10 mouse cellular contexts compared by ENCODE assay signal in the genomic region with DNA sequence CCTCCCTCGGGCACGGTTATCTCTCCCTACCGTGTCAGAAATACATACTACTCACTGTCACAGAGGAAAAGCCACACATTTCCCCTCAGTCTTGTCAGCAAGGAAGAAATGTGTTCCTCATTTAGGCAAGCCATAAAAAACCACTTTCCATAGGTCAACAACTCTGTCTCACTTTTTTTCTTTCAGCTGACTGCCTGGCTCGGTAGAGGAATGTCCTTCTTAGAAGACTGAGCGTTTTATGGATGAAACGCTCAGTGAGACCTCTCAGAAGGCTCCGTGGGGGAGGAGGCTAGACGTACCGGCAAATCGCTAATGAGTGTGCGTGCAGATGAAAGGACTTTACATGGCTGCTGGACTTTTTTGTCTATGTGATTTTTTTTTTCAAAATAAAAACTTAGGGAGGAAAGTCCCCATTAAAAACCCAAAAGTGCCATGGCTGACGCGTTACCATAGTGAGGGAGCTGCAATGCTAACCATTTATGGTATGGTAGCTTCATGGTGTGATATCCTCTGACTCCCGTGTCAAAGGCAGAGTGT.
A peak's percentile ranks its signal among the peaks of the same experiment; 100 is the strongest.
DNase-seq lines count a peak whose midpoint lies in the region; ATAC-seq and TF ChIP-seq lines count a peak whose summit lies in the region.
"Had no signal": no experiment of that assay in that cellular context is flagged by ENCODE, and none has a peak within 500 bp of the region (broad histone marks: within the 10 kb centered on the region; RNA-seq: fewer than 3 reads in every experiment).

No protein-coding gene starts in this region.

- H3K9ac ChIP-seq in kidney, embryonic 15.5 days: no peak overlapping the region
- H3K9ac ChIP-seq: liver, embryonic 14.5 days had no signal

- peak overlapping the region; percentile 49 for H3K27ac ChIP-seq in kidney, embryonic 15.5 days
- H3K27ac ChIP-seq: liver, embryonic 14.5 days had no signal

- H3K27me3 ChIP-seq in kidney, embryonic 15.5 days: no peaks in the 10 kb centered on the region
- no peaks in the 10 kb centered on the region for H3K27me3 ChIP-seq in myocyte (ENCODE audit: control insufficient read depth, insufficient read depth, insufficient read length)

- DNase-seq in embryo, embryonic 10 days (ENCODE audit: low spot score): peak; percentile 58
- no peak for DNase-seq in embryo, embryonic 9.5 days (ENCODE audit: extremely low spot score)
- DNase-seq in kidney, postnatal 36 days: no peak
- peak; percentile 49 for DNase-seq in embryo, embryonic 11.5 days (ENCODE audit: low read depth, low spot score)
- DNase-seq in frontal cortex, postnatal 14 days (ENCODE audit: low spot score in 2 of 2): no peak
- no peak for DNase-seq in spleen, postnatal 36 days (ENCODE audit: low spot score in 2 of 2)
- DNase-seq: cerebellum, adult 18-20 months had no signal

- peaks cover 45% of the 10 kb centered on the region for H3K4me1 ChIP-seq in kidney, embryonic 15.5 days

- no peaks in the 10 kb centered on the region for H3K9me3 ChIP-seq in kidney, embryonic 15.5 days (replicated peaks)

- ATAC-seq in kidney, embryonic 15.5 days (replicated peaks; ENCODE audit: low FRiP score): peak; percentile 75

- no peak overlapping the region for H3ac ChIP-seq in myocyte (ENCODE audit: control insufficient read depth, insufficient read length)

- no peak for TF ChIP-seq POLR2A in myocyte (IDR thresholded peaks at IDR 0.05; ENCODE audit: insufficient read length, low read depth)

- H3K79me2 ChIP-seq in myocyte (ENCODE audit: control insufficient read depth, insufficient read depth): peaks cover 57% of the 10 kb centered on the region

- WGBS in kidney, embryonic 15.5 days: 14% methylated on average over 14 of the region's 14 CpGs

- no peak overlapping the region for H3K4me3 ChIP-seq in kidney, embryonic 15.5 days (replicated peaks)
- no peak overlapping the region for H3K4me3 ChIP-seq in myocyte

- H3K36me3 ChIP-seq in kidney, embryonic 15.5 days: no peaks in the 10 kb centered on the region
- no peaks in the 10 kb centered on the region for H3K36me3 ChIP-seq in myocyte (ENCODE audit: control insufficient read depth, insufficient read depth)

- H3K4me2 ChIP-seq in kidney, embryonic 15.5 days: peak overlapping the region; percentile 42
- peak overlapping the region; percentile 37 for H3K4me2 ChIP-seq in myocyte (ENCODE audit: low read depth)

TF ChIP-seq in myocyte, 11 proteins besides CTCF, POLR2A, EP300 and RAD21:
- no peak for TF ChIP-seq MAX (IDR thresholded peaks at IDR 0.05; ENCODE audit: low read depth)

Comparison
In these comparisons a context has a peak if more than half of its experiments do, and no peak if none do; other contexts are left out.
1. DNase-seq: peak in embryo, embryonic 10 days (single experiment) and embryo, embryonic 11.5 days (single experiment); none in embryo, embryonic 9.5 days (single experiment), kidney, postnatal 36 days (0 of 2), frontal cortex, postnatal 14 days (0 of 2) and spleen, postnatal 36 days (0 of 2).